Mouse (Mus musculus) liver, embryonic 14.5 days (tissue): ENCODE results near the gene Spata2l. TPM values are rescaled to one million over a fixed set of nuclear protein-coding genes. Genes with fewer than 3 reads are reported as not detected.

ENCODE experiments used
- ATAC-seq: fragments of 200-750 bp; cut with Nextera tagmentation; 2 replicates; pipeline ENCODE4 v1.8.0; 2017; ENCODE audit warnings: moderate number of reproducible peaks, mild to moderate bottlenecking, moderate library complexity; ENCODE audit not compliant: insufficient read depth
- DNase-seq, 3 experiments: peaks; one replicate each; pipeline ENCODE4 v3.0.0-alpha.2; 2012 to 2013; ENCODE audit warnings: low read depth in 3 of 3, low spot score in 3 of 3
- H3K27ac ChIP-seq: fragments of 300-500 bp; sonication (generic); 2 replicates; pipeline ENCODE4 v1.5.1; 2014; ENCODE audit warnings: moderate library complexity, mild to moderate bottlenecking, control low read depth, inconsistent platforms
- H3K27me3 ChIP-seq: fragments of 300-500 bp; sonication (generic); 2 replicates; pipeline ENCODE4 v1.6.1; 2014; ENCODE audit warnings: mild to moderate bottlenecking, low read length, moderate library complexity; ENCODE audit not compliant: control insufficient read depth, insufficient read depth
- H3K36me3 ChIP-seq: fragments of 300-500 bp; sonication (generic); replicated peaks from 2 replicates; pipeline ENCODE4 v1.6.1; 2014; ENCODE audit warnings: low read depth; ENCODE audit not compliant: control insufficient read depth, insufficient read depth
- H3K4me1 ChIP-seq, 2 experiments: fragments of 200-500 bp in 1 of 2; fragments of 300-500 bp in 1 of 2; sonication (generic) in 1 of 2; replicated peaks; 2 replicates each; pipeline ENCODE4 v1.6.1; 2012 to 2014; ENCODE audit warnings: antibody characterized with exemption in 1 of 2, inconsistent platforms in 1 of 2, low read length in 1 of 2; ENCODE audit not compliant: control insufficient read depth in 2 of 2, insufficient read depth in 2 of 2
- H3K4me2 ChIP-seq: fragments of 300-500 bp; sonication (generic); 2 replicates; pipeline ENCODE4 v1.6.1; 2014; ENCODE audit warnings: low read depth, mild to moderate bottlenecking, control low read depth, moderate library complexity
- H3K4me3 ChIP-seq, 2 experiments: fragments of 200-500 bp in 1 of 2; fragments of 300-500 bp in 1 of 2; sonication (generic) in 1 of 2; 2 replicates each; pipeline ENCODE4 v1.5.1; 2012 to 2014; ENCODE audit warnings: low read depth in 2 of 2, low read length in 2 of 2, mild to moderate bottlenecking in 2 of 2, control low read depth in 1 of 2, inconsistent platforms in 1 of 2, moderate library complexity in 1 of 2; ENCODE audit not compliant: insufficient read depth in 1 of 2
- H3K9ac ChIP-seq: fragments of 300-500 bp; sonication (generic); replicated peaks from 2 replicates; pipeline ENCODE4 v1.6.1; 2014; ENCODE audit warnings: mild to moderate bottlenecking, control low read depth, moderate library complexity
- H3K9me3 ChIP-seq: fragments of 300-500 bp; sonication (generic); 2 replicates; pipeline ENCODE4 v1.6.1; 2016; ENCODE audit warnings: low read length, mixed read lengths; ENCODE audit not compliant: control insufficient read depth
- CTCF ChIP-seq: IDR thresholded peaks from 2 replicates; pipeline ENCODE4 v1.5.1; 2016; ENCODE audit warnings: antibody characterized with exemption, low read depth, control low read depth
- EP300 ChIP-seq: IDR thresholded peaks from 2 replicates; pipeline ENCODE4 v1.6.1; 2016; ENCODE audit warnings: antibody characterized with exemption, low read depth
- WGBS: fragments of 180-500 bp; shearing (Covaris S2); extraction: QIAGEN DNeasy Blood & Tissue Kit; methylation state at CpG from one replicate; pipeline ENCODE4 v1.1.7; 2014; ENCODE audit not compliant: insufficient replicate concordance; 5-methylcytosine and 5-hydroxymethylcytosine counted together
- polyA plus RNA-seq, 2 experiments: library from polyadenylated mRNA; depleted of rRNA in 1 of 2; stranded (reverse) in 1 of 2; unstranded in 1 of 2; fragments of >200 nt; fragmentation: Nextera tagmentation in 1 of 2; extraction: Ambion mirVana in 1 of 2; gene quantifications; 2 replicates each; pipeline versions ENCODE4 v1.2.1 to v1.2.3; 2012 to 2014

Spata2l gene
- polyA plus RNA-seq, 2 experiments, result 0.87 to 1.5 TPM

GRCm38 (mm10) chr8:123191908-123192307 is 44.1 kb downstream of the Spata2l start:
- no peak for DNase-seq
- Histone ChIP-seq H3K36me3 (no peaks in the 10 kb centered on the region), H3K9me3 (no peaks in the 10 kb centered on the region), H3K4me2 (no peak overlapping the region), H3K9ac (no peak overlapping the region), H3K4me1 (peaks cover 6 to 24% of the 10 kb centered on the region in 2 experiments; a peak in 3 of 4 replicates), H3K4me3 (no peak overlapping the region), H3K27ac (no peak overlapping the region), H3K27me3 (no peaks in the 10 kb centered on the region)
- TF ChIP-seq CTCF (no peak), EP300 (no peak)
- no peak for ATAC-seq
- WGBS, result 51% methylated on average over 7 of the region's 8 CpGs

GRCm38 (mm10) chr8:123190678-123191077 is 45.4 kb downstream of the Spata2l start:
- DNase-seq, result peak; percentile 41 to 56 (median 49)
- Histone ChIP-seq H3K27ac (no peak overlapping the region), H3K4me1 (peaks cover 2 to 22% of the 10 kb centered on the region in 2 experiments; a peak in 3 of 4 replicates), H3K9ac (no peak overlapping the region), H3K36me3 (no peaks in the 10 kb centered on the region), H3K4me2 (no peak overlapping the region), H3K27me3 (no peaks in the 10 kb centered on the region), H3K4me3 (no peak overlapping the region), H3K9me3 (no peaks in the 10 kb centered on the region)
- no peak for ATAC-seq
- TF ChIP-seq EP300, result no peak
- TF ChIP-seq CTCF, result peak; percentile 79
- WGBS, result 3% methylated on average over 9 of the region's 9 CpGs

GRCm38 (mm10) chr8:123188841-123189240 is 47.2 kb downstream of the Spata2l start:
- no peak for DNase-seq
- Histone ChIP-seq H3K4me1 (peaks cover 2 to 22% of the 10 kb centered on the region in 2 experiments; a peak in 3 of 4 replicates), H3K9ac (no peak overlapping the region), H3K9me3 (no peaks in the 10 kb centered on the region), H3K4me2 (no peak overlapping the region), H3K27ac (no peak overlapping the region), H3K36me3 (no peaks in the 10 kb centered on the region), H3K4me3 (no peak overlapping the region), H3K27me3 (no peaks in the 10 kb centered on the region)
- WGBS, result 38% methylated on average over 7 of the region's 7 CpGs
- no peak for TF ChIP-seq EP300
- no peak for TF ChIP-seq CTCF
- ATAC-seq, result no peak

DNA sequence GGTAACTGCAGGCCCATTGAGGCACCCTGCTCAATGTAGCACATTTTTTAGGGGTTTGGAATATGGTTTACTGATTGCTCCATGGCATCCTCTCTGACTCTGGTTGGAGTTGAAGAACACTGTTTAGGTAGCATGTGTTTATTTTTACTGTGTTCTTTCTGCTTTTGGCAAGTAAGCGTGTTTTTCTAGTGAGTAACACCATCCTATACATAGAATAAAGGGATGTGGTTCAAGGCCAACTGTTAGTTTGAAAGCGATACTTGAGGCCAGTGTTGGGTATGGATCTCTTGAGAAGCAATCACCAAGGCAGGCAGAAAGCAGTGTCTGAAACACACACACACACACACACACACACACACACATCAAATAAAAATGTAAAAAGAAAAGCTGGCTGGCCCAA is 48.0 kb downstream of the Spata2l start:
- 70% methylated on average over 2 of the region's 2 CpGs for WGBS
- peaks cover 2 to 22% of the 10 kb centered on the region in 2 experiments; a peak in 3 of 4 replicates for H3K4me1 ChIP-seq

GRCm38 (mm10) chr8:123185566-123186409 is 50.2 kb downstream of the Spata2l start, which contains the start of gene Dpep1:
Gene Dpep1 (plus strand): TSS chr8:123186242.
- H3K9me3 ChIP-seq, result no peaks in the 10 kb centered on the region
- no peak within 1 kb of the TSS for H3K4me3 ChIP-seq
- no peak for TF ChIP-seq EP300
- TF ChIP-seq CTCF, result no peak
- H3K9ac ChIP-seq, result no peak within 1 kb of the TSS
- no peak within 1 kb of the TSS for H3K4me2 ChIP-seq
- no peaks in the 10 kb centered on the region for H3K36me3 ChIP-seq
- 49% methylated on average over 19 of the region's 19 CpGs for WGBS
- H3K4me1 ChIP-seq, result peaks cover 2 to 16% of the 10 kb centered on the region in 2 experiments; a peak in 3 of 4 replicates
- H3K27ac ChIP-seq, result no peak within 1 kb of the TSS
- ATAC-seq (no peak), DNase-seq (no peak)
- no peaks in the 10 kb centered on the region for H3K27me3 ChIP-seq

More for the DNA sequence above, 48.0 kb downstream of the Spata2l start:
- no peak for DNase-seq
- Histone ChIP-seq H3K27me3 (no peaks in the 10 kb centered on the region), H3K27ac (no peak overlapping the region), H3K4me2 (no peak overlapping the region), H3K4me3 (no peak overlapping the region), H3K9ac (no peak overlapping the region), H3K36me3 (no peaks in the 10 kb centered on the region), H3K9me3 (no peaks in the 10 kb centered on the region)
- ATAC-seq, result no peak
- TF ChIP-seq EP300 (no peak), CTCF (no peak)
